Mouse (Mus musculus): ENCODE measurements around the gene Cplx3. TPM values are rescaled to one million over a fixed set of nuclear protein-coding genes. Genes with fewer than 3 reads are reported as not detected.
A peak's percentile ranks its signal among the peaks of the same experiment; 100 is the strongest.

The Cplx3 gene
- polyA plus RNA-seq, 1 experiment from 2014 or later, result not detected

GRCm38 (mm10) chr9:57564609-57565008 is 41.5 kb downstream of the Cplx3 start:
- no peaks in the 10 kb centered on the region for H3K27me3 ChIP-seq (replicated peaks; ENCODE audit: control insufficient read depth, insufficient read depth, low read length)
- WGBS, result 88% methylated on average over 6 of the region's 6 CpGs
- H3K4me1 ChIP-seq (replicated peaks; ENCODE audit: control insufficient read depth, insufficient read depth, low read length), result peaks cover 17% of the 10 kb centered on the region
- peaks cover 9% of the 10 kb centered on the region; the same call in 1 of the 2 replicates for H3K36me3 ChIP-seq (ENCODE audit: control insufficient read depth, insufficient read depth, low read length)
- no peak for ATAC-seq (replicated peaks; ENCODE audit: low FRiP score)
- H3K27ac ChIP-seq (ENCODE audit: low read depth, low read length), result no peak overlapping the region
- H3K9me3 ChIP-seq (ENCODE audit: control insufficient read depth, low read length), result no peaks in the 10 kb centered on the region
- no peak overlapping the region for H3K4me2 ChIP-seq
- no peak for DNase-seq (ENCODE audit: low spot score)
- H3K4me3 ChIP-seq (ENCODE audit: low read depth, low read length), result no peak overlapping the region
- H3K9ac ChIP-seq (ENCODE audit: low read depth, low read length), result no peak overlapping the region

- no peak overlapping the region for H3K9ac ChIP-seq (ENCODE audit: low read depth, low read length)
- H3K27me3 ChIP-seq (replicated peaks; ENCODE audit: control insufficient read depth, insufficient read depth, low read length), result no peaks in the 10 kb centered on the region
- DNase-seq (ENCODE audit: low spot score) (no peak), ATAC-seq (replicated peaks; ENCODE audit: low FRiP score) (no peak)
- WGBS, result 46% methylated on average over 4 of the region's 4 CpGs
- H3K4me1 ChIP-seq (replicated peaks; ENCODE audit: control insufficient read depth, insufficient read depth, low read length), result peaks cover 17% of the 10 kb centered on the region
- H3K36me3 ChIP-seq (ENCODE audit: control insufficient read depth, insufficient read depth, low read length), result no peaks in the 10 kb centered on the region; the same call in 1 of the 2 replicates
- H3K27ac ChIP-seq (ENCODE audit: low read depth, low read length), result peak overlapping the region; percentile 8; the same call in 1 of the 2 replicates
- H3K4me3 ChIP-seq (ENCODE audit: low read depth, low read length), result no peak overlapping the region
- H3K9me3 ChIP-seq (ENCODE audit: control insufficient read depth, low read length), result no peaks in the 10 kb centered on the region
- peak overlapping the region; percentile 93 for H3K4me2 ChIP-seq
Observed at GRCm38 (mm10) chr9:57562896-57563372, 43.1 kb downstream of the Cplx3 start.

DNA sequence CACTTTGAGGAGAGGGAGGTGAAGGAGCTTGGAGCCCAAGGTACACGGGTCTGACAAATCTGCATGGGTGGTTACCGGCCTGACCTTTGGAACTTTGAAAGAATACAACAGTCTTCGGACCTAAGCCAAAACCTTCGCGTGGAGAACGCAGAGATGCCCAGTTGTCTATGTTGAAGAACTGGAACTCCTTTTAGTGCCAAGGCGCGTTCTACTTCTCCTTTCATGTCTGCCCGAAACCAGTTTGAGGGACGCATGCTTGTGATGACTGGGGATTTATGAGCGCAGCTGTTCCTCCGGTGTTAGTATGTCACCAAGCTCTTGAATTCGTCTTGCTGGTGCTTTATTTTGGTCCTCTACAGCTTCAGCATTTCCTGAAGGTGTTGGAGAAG is 44.4 kb downstream of the Cplx3 start:
- Histone ChIP-seq H3K4me3 (ENCODE audit: low read depth, low read length) (peak overlapping the region; percentile 74), H3K4me1 (replicated peaks; ENCODE audit: control insufficient read depth, insufficient read depth, low read length) (peaks cover 17% of the 10 kb centered on the region), H3K36me3 (ENCODE audit: control insufficient read depth, insufficient read depth, low read length) (no peaks in the 10 kb centered on the region), H3K27ac (ENCODE audit: low read depth, low read length) (no peak overlapping the region; the same call in 1 of the 2 replicates), H3K9ac (ENCODE audit: low read depth, low read length) (peak overlapping the region; percentile 73), H3K9me3 (ENCODE audit: control insufficient read depth, low read length) (no peaks in the 10 kb centered on the region), H3K4me2 (peak overlapping the region; percentile 93), H3K27me3 (replicated peaks; ENCODE audit: control insufficient read depth, insufficient read depth, low read length) (no peaks in the 10 kb centered on the region)
- WGBS, result 76% methylated on average over 13 of the region's 13 CpGs
- ATAC-seq (replicated peaks; ENCODE audit: low FRiP score) (no peak), DNase-seq (ENCODE audit: low spot score) (no peak)

GRCm38 (mm10) chr9:57560861-57561710 is 45.0 kb downstream of the Cplx3 start, which contains the start of gene Scamp2:
Scamp2 (plus strand) TSS chr9:57560943.
- H3K9me3 ChIP-seq (ENCODE audit: control insufficient read depth, low read length), result no peaks in the 10 kb centered on the region
- peak within 1 kb of the TSS; percentile 62 for H3K27ac ChIP-seq (ENCODE audit: low read depth, low read length)
- H3K9ac ChIP-seq (ENCODE audit: low read depth, low read length), result peak within 1 kb of the TSS; percentile 73
- H3K4me3 ChIP-seq (ENCODE audit: low read depth, low read length), result peak within 1 kb of the TSS; percentile 74
- peaks cover 17% of the 10 kb centered on the region for H3K4me1 ChIP-seq (replicated peaks; ENCODE audit: control insufficient read depth, insufficient read depth, low read length)
- H3K36me3 ChIP-seq (ENCODE audit: control insufficient read depth, insufficient read depth, low read length), result no peaks in the 10 kb centered on the region
- peak within 1 kb of the TSS; percentile 93 for H3K4me2 ChIP-seq
- no peaks in the 10 kb centered on the region for H3K27me3 ChIP-seq (replicated peaks; ENCODE audit: control insufficient read depth, insufficient read depth, low read length)
- WGBS, result under 1% methylated on average over 37 of the region's 37 CpGs
- DNase-seq (ENCODE audit: low spot score) (peak; percentile 96), ATAC-seq (replicated peaks; ENCODE audit: low FRiP score) (peak; percentile 99)

DNA sequence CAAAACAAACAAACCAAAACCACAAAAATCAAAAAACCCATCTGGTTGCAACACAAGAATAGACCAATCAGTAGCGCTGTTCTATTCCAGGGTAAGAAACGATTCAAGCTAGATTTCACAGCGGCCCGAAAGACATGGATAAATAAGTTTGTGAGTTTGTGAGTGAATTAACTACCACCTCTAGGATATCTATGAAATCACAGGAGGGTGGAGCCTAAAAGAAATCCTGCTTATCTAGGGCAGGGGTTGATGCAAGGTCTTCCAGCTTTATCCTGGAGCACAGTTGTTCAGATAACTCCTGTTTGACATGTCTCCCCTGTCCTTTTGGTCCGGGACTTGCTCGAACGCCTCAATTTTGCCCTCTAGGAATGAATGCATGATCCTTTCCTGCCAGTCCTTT is 45.8 kb downstream of the Cplx3 start:
- Histone ChIP-seq H3K4me3 (ENCODE audit: low read depth, low read length) (peak overlapping the region; percentile 74), H3K36me3 (ENCODE audit: control insufficient read depth, insufficient read depth, low read length) (no peaks in the 10 kb centered on the region), H3K9me3 (ENCODE audit: control insufficient read depth, low read length) (no peaks in the 10 kb centered on the region), H3K4me2 (peak overlapping the region; percentile 93), H3K9ac (ENCODE audit: low read depth, low read length) (no peak overlapping the region), H3K4me1 (replicated peaks; ENCODE audit: control insufficient read depth, insufficient read depth, low read length) (peaks cover 17% of the 10 kb centered on the region), H3K27ac (ENCODE audit: low read depth, low read length) (0 out of 2 replicates have a peak overlapping the region, but pooled peaks have one; percentile 62), H3K27me3 (replicated peaks; ENCODE audit: control insufficient read depth, insufficient read depth, low read length) (no peaks in the 10 kb centered on the region)
- ATAC-seq (replicated peaks; ENCODE audit: low FRiP score), result no peak
- DNase-seq (ENCODE audit: low spot score), result no peak
- WGBS, result 31% methylated on average over 7 of the region's 7 CpGs

GRCm38 (mm10) chr9:57559568-57559967 is 46.5 kb downstream of the Cplx3 start:
- H3K4me1 ChIP-seq (replicated peaks; ENCODE audit: control insufficient read depth, insufficient read depth, low read length), result peaks cover 17% of the 10 kb centered on the region
- H3K9ac ChIP-seq (ENCODE audit: low read depth, low read length), result no peak overlapping the region
- H3K36me3 ChIP-seq (ENCODE audit: control insufficient read depth, insufficient read depth, low read length), result no peaks in the 10 kb centered on the region
- H3K4me3 ChIP-seq (ENCODE audit: low read depth, low read length), result no peak overlapping the region
- ATAC-seq (replicated peaks; ENCODE audit: low FRiP score) (no peak), DNase-seq (ENCODE audit: low spot score) (no peak)
- H3K9me3 ChIP-seq (ENCODE audit: control insufficient read depth, low read length), result no peaks in the 10 kb centered on the region
- H3K27me3 ChIP-seq (replicated peaks; ENCODE audit: control insufficient read depth, insufficient read depth, low read length), result no peaks in the 10 kb centered on the region
- H3K27ac ChIP-seq (ENCODE audit: low read depth, low read length), result no peak overlapping the region
- H3K4me2 ChIP-seq, result no peak overlapping the region
- WGBS, result 72% methylated on average over 2 of the region's 2 CpGs

DNA sequence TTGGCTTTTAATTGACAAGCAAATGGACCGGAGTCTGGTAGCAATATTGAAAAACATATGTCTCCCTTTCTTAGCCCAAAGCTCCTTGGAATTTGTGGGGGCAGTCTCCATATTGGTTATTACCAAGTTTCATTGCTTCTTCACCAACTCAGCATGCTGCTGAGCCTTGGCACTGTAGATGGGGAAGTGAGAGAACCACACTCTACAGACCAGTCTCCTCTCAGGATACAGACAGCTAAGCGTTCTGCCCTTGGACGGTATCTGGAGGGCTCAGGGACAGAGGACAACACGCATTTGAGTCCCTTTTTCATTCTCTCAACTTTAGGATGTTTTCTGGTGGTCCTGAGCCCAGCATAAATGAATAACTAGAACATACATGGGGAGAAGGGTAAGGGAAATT is 47.5 kb downstream of the Cplx3 start:
- Histone ChIP-seq H3K4me1 (replicated peaks; ENCODE audit: control insufficient read depth, insufficient read depth, low read length) (peaks cover 16% of the 10 kb centered on the region), H3K4me3 (ENCODE audit: low read depth, low read length) (no peak overlapping the region), H3K27me3 (replicated peaks; ENCODE audit: control insufficient read depth, insufficient read depth, low read length) (no peaks in the 10 kb centered on the region), H3K9me3 (ENCODE audit: control insufficient read depth, low read length) (no peaks in the 10 kb centered on the region), H3K36me3 (ENCODE audit: control insufficient read depth, insufficient read depth, low read length) (no peaks in the 10 kb centered on the region), H3K4me2 (no peak overlapping the region), H3K9ac (ENCODE audit: low read depth, low read length) (no peak overlapping the region), H3K27ac (ENCODE audit: low read depth, low read length) (no peak overlapping the region)
- ATAC-seq (replicated peaks; ENCODE audit: low FRiP score) (no peak), DNase-seq (ENCODE audit: low spot score) (no peak)
- 77% methylated on average over 4 of the region's 4 CpGs for WGBS

- Histone ChIP-seq H3K36me3 (ENCODE audit: control insufficient read depth, insufficient read depth, low read length) (no peaks in the 10 kb centered on the region), H3K4me2 (no peak overlapping the region), H3K27me3 (replicated peaks; ENCODE audit: control insufficient read depth, insufficient read depth, low read length) (no peaks in the 10 kb centered on the region), H3K4me3 (ENCODE audit: low read depth, low read length) (no peak overlapping the region), H3K27ac (ENCODE audit: low read depth, low read length) (no peak overlapping the region), H3K9me3 (ENCODE audit: control insufficient read depth, low read length) (no peaks in the 10 kb centered on the region), H3K9ac (ENCODE audit: low read depth, low read length) (no peak overlapping the region), H3K4me1 (replicated peaks; ENCODE audit: control insufficient read depth, insufficient read depth, low read length) (peaks cover 10% of the 10 kb centered on the region)
- 71% methylated on average over 3 of the region's 3 CpGs for WGBS
- ATAC-seq (replicated peaks; ENCODE audit: low FRiP score) (no peak), DNase-seq (ENCODE audit: low spot score) (no peak)
Observed at GRCm38 (mm10) chr9:57557215-57557614, 48.9 kb downstream of the Cplx3 start.

All from liver, embryonic 11.5 days (tissue).